In the genomic region with DNA sequence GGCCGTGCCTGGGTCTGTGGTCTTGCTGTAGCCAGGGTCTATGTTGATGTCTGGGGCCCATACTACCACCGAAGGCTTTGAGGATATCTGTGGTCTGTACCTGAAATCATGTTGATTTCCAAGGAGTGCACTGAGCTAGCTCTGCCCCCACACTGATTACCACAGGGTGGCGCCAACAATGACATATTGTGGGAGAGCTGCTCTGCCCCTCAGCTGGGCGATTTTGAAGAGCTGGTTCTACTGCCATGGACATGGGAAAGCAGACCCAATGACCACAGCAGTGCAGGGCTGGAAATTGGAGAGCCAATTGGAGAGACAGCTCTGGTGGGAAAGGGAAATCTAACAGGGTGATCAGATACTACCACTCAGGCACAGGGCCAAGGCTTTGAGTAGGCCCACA, we compare ENCODE assay signal across 9 mouse cellular contexts.
DNase-seq lines count a peak whose midpoint lies in the region; TF ChIP-seq lines count a peak whose summit lies in the region.
"Had no signal": no experiment of that assay in that cellular context is flagged by ENCODE, and none has a peak within 500 bp of the region (broad histone marks: within the 10 kb centered on the region; RNA-seq: fewer than 3 reads in every experiment).

No protein-coding gene starts in this region.

- H3K27me3 ChIP-seq in small intestine, adult 2 months (ENCODE audit: control insufficient read depth, insufficient read depth, low read length) = no peaks in the 10 kb centered on the region
- H3K27me3 ChIP-seq: heart, embryonic 13.5 days had no signal

- 0 out of 2 replicates have a peak, but pooled peaks have one; percentile 10 for TF ChIP-seq CTCF in small intestine, adult 2 months (IDR thresholded peaks at IDR 0.05; ENCODE audit: extremely low read depth, insufficient read length, insufficient replicate concordance, low read depth, low read length)

- no peak for TF ChIP-seq POLR2A in small intestine, adult 2 months (IDR thresholded peaks at IDR 0.05; ENCODE audit: low read depth, low read length)

- peak; percentile 5 to 7 for DNase-seq in heart, postnatal 14 days
- no peak for DNase-seq in heart, postnatal 10 days
- DNase-seq in right cerebral cortex, postnatal 14 days = peak; percentile 14
- DNase-seq in right cerebral cortex, adult 2 months (ENCODE audit: low spot score in 2 of 2) = no peak
- peak; percentile 54 for DNase-seq in adrenal gland, postnatal 14 days
- no peak for DNase-seq in c-Kit-positive CD71-positive TER-119-positive erythroid progenitor cells, embryonic 14.5 days (ENCODE audit: low spot score)
- no peak for DNase-seq in cerebellum, adult 9-10 months

- H3K27ac ChIP-seq in small intestine, adult 2 months (ENCODE audit: insufficient read depth, low read depth, low read length) = no peak overlapping the region
- H3K27ac ChIP-seq: heart, embryonic 13.5 days had no signal

- no peak overlapping the region for H3K4me3 ChIP-seq in small intestine, adult 2 months (ENCODE audit: low read depth, low read length)
- H3K4me3 ChIP-seq: heart, embryonic 13.5 days had no signal

- peaks cover 6% of the 10 kb centered on the region for H3K4me1 ChIP-seq in small intestine, adult 2 months (ENCODE audit: control insufficient read depth, insufficient read depth, insufficient read length, low read length)

- H3K36me3 ChIP-seq in small intestine, adult 2 months (ENCODE audit: control insufficient read depth, insufficient read depth, low read length) = no peaks in the 10 kb centered on the region
- H3K36me3 ChIP-seq: heart, embryonic 13.5 days had no signal

- intact Hi-C loops in heart, postnatal 14 days (cut with DNase I) = no loop called here
- intact Hi-C loops in heart, postnatal 10 days (cut with DNase I) = no loop called here

- WGBS in small intestine, adult 2 months = 82% methylated on average over 4 of the region's 4 CpGs

Comparison
In these comparisons a context has a peak if more than half of its experiments do, and no peak if none do; other contexts are left out.
1. DNase-seq: peak in heart, postnatal 14 days (2 of 2), right cerebral cortex, postnatal 14 days (single experiment) and adrenal gland, postnatal 14 days (single experiment); none in heart, postnatal 10 days (0 of 2), right cerebral cortex, adult 2 months (0 of 2), c-Kit-positive CD71-positive TER-119-positive erythroid progenitor cells, embryonic 14.5 days (single experiment) and cerebellum, adult 9-10 months (single experiment).